Mouse (Mus musculus) thymus, postnatal 36 days (tissue): ENCODE data around the gene Apob.
A peak's percentile ranks its signal among the peaks of the same experiment; 100 is the strongest.

ENCODE experiments used
- DNase-seq, 2 experiments: peaks; one replicate each; pipeline ENCODE4 v3.0.0; 2022; ENCODE audit warnings: mixed read lengths in 2 of 2

The Apob gene

GRCm38 (mm10) chr12:8038081-8038730 lies 60.8 kb downstream of the Apob start:
- DNase-seq = no peak

DNA sequence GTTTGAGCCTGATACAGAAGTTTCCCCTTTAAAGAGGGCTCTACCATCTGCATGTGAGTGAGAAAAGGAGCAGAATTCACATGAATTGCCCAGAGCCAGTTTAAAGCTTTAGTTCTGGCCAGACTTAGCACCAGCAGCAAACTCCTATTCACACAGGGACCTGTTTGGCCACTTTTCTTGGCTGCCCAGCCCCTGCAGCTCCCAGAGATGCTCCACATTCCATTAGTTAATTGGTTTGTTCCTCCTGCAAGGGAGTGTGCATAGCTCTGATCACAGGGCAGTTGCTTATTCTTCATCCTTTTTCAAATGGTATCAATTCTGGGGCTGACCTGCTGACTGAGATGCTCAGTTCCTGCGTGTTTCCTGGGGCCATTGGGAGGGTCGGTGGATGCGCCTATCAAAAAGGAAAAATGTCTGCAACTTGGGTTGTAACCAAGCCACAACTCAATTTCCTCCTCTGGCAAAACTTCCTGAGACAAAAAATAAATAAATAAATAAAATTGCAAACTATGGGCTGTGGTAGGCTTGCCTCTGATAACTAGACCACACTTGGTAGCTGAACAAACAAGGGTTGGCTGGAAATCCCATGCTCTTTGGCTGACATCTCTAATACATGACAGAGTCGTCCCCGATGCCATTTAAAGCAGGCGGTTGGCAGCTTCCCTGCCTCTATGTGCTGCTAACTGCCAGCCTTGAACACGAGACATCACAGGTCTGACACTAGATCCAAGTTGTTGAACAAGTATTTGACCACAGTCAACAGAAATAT lies 65.4 kb downstream of the Apob start:
- DNase-seq = no peak

DNA sequence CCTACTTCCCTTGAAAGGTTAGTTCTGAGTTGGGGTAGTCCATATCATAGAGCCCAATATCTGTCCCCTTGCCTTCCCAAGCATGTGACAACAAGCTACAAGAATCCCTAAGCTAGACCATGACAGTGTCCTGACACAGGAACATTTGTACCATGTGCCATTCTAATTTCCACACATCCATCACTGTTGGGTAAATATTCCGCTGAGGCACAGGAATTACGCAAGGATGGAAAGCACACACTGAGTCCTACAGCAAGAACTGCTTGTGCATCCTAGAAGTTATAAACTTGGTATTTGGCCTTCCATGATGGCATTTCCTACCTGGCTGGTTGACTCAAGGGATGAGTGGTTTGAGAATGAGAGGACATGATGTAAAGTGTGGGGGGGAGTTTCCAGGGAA lies 69.6 kb downstream of the Apob start:
- no peak for DNase-seq

DNA sequence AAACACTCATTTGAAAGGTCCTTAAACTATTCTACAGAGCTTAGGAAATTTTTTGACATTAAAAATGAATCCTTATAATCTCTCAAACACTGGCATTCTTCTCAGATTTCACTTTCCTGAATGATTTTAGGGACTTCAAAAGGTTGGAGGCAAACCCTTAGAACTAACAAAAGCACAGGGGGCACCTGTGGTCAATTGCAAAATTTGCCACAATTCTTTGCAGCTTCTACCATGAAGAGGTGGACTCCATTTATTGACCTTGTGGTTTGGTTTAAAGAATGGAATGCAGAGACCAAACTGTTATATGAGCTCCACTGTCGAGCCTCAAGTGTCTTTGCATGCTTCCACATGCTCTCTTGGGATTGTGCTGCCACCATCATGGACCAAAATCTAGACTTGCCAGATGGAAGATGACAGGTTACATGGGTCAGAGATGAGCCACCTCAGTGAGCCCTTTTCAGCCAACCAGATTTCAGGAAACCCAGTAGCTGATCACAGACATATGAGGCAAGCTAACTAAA lies 70.4 kb downstream of the Apob start:
- no peak for DNase-seq

DNA sequence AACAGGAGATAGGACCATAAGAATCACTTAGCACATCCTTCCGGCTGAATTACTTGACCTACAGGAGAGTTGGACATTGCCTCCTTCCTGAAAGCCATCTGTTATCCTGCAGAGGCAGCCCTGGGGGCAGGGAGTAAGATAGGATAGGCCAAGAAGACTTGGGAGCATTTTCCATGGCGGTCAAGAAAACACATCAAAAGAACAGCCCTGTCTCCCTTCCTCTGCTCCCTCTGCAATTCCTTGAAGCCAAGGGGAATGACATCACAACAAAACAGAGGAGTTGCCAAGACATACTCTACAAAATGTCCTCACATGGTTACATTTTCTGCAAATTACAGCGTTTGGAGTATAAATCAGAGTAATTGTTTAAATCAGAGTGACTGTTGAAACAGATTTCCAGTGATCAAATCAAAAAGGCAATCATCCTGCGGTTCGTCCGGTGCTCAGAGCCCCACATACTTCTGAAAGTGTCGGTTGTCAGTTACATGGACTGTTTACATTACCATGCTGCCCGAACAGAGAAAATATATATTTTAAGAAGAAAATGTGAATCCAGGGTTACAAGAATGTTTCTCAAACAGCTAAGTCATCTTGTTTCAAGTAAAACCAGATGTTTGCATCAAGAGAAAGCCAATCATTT lies 78.7 kb downstream of the Apob start:
- no peak for DNase-seq

- DNase-seq = peak; percentile 11 to 35
Measured at GRCm38 (mm10) chr12:8059576-8059975, 82.1 kb downstream of the Apob start.

- DNase-seq = no peak
Measured at GRCm38 (mm10) chr12:8063363-8064065, 86.1 kb downstream of the Apob start.
